Mouse (Mus musculus): Measurements from ENCODE around the gene Eif2b4.

Eif2b4 gene

GRCm38 (mm10) chr5:31153516-31154151 is 39.6 kb downstream of the Eif2b4 start:
- no peak for DNase-seq

- no peak for DNase-seq
Measured at GRCm38 (mm10) chr5:31151746-31152145, 41.5 kb downstream of the Eif2b4 start.

- no peak for DNase-seq
Measured at GRCm38 (mm10) chr5:31149781-31150180, 43.4 kb downstream of the Eif2b4 start.

- no peak for DNase-seq
Measured at GRCm38 (mm10) chr5:31138968-31139425, 54.2 kb downstream of the Eif2b4 start.

- no peak for DNase-seq
Measured at GRCm38 (mm10) chr5:31138241-31138967, 54.8 kb downstream of the Eif2b4 start, which contains the start of gene Ucn. Gene Ucn (minus strand): TSS chr5:31138829.

GRCm38 (mm10) chr5:31137658-31138057 is 55.6 kb downstream of the Eif2b4 start:
- DNase-seq = no peak

All from layer of hippocampus, adult 9-11 months (tissue).